28 mouse cellular contexts compared by ENCODE assay signal in the genomic region with DNA sequence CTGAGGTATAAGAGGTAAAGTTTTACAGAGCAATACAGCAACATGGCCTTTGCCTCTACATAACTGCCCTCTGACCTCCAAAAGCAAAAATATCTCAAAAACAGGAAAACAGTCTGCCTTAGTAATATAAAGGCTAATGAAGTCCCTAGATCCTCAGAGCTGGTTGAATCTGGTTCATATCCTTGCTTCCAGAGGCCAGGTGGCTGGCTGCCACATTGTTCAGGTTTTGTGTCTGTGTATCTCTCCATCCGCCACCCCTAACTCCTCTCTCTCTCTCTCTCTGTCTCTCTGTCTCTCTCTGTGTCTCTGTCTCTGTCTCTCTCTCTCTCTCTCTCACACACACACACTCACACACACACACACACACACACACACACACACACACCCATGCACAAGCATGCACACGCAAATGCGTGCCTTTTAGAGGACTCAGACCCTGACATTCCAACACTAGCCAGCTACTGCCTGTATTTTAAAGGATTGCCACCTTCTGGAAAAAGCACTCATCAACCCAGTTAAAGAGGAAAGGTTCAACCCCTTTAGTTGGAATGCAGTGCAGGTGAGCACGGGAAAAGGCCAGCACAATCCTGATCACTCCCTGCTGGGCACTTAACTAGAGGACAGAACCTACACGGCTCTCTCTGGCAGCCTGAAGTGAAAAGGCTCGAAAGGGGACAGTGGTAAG.
A peak's percentile ranks its signal among the peaks of the same experiment; 100 is the strongest.
DNase-seq lines count a peak whose midpoint lies in the region; ATAC-seq and TF ChIP-seq lines count a peak whose summit lies in the region.
"Had no signal": no experiment of that assay in that cellular context is flagged by ENCODE, and none has a peak within 500 bp of the region (broad histone marks: within the 10 kb centered on the region; RNA-seq: fewer than 3 reads in every experiment).

No protein-coding gene starts in this region.

- no peak for TF ChIP-seq CTCF in heart, adult 2 months (IDR thresholded peaks at IDR 0.05)
- no peak; the same call in 1 of the 2 replicates for TF ChIP-seq CTCF in lung, postnatal 0 days (IDR thresholded peaks at IDR 0.05)
- TF ChIP-seq CTCF in lung, adult 2 months (IDR thresholded peaks at IDR 0.05; ENCODE audit: insufficient read depth, low read length) = no peak
- TF ChIP-seq CTCF in small intestine, adult 2 months (IDR thresholded peaks at IDR 0.05; ENCODE audit: extremely low read depth, insufficient read length, insufficient replicate concordance, low read depth, low read length) = no peak

- H3K27ac ChIP-seq in heart, adult 2 months = peak overlapping the region; percentile 53
- H3K27ac ChIP-seq in lung, postnatal 0 days (ENCODE audit: low read length) = peak overlapping the region; percentile 77
- H3K27ac ChIP-seq in intestine, embryonic 15.5 days = no peak overlapping the region
- peak overlapping the region; percentile 92 for H3K27ac ChIP-seq in small intestine, adult 2 months (ENCODE audit: insufficient read depth, low read depth, low read length)
- H3K27ac ChIP-seq: embryonic facial prominence, embryonic 10.5 days; forebrain, embryonic 10.5 days; heart, embryonic 15.5 days; hindbrain, embryonic 14.5 days; limb, embryonic 10.5 days; liver, embryonic 15.5 days; midbrain, embryonic 13.5 days; neural tube, embryonic 12.5 days had no signal

- H3K36me3 ChIP-seq in heart, adult 2 months (ENCODE audit: control insufficient read depth, insufficient read depth, low read length) = no peaks in the 10 kb centered on the region
- H3K36me3 ChIP-seq in lung, postnatal 0 days (ENCODE audit: insufficient read depth, low read length) = no peaks in the 10 kb centered on the region
- no peaks in the 10 kb centered on the region for H3K36me3 ChIP-seq in intestine, embryonic 15.5 days
- H3K36me3 ChIP-seq in small intestine, adult 2 months (ENCODE audit: control insufficient read depth, insufficient read depth, low read length) = no peaks in the 10 kb centered on the region
- H3K36me3 ChIP-seq: embryonic facial prominence, embryonic 10.5 days; forebrain, embryonic 10.5 days; heart, embryonic 15.5 days; limb, embryonic 10.5 days; liver, embryonic 15.5 days; midbrain, embryonic 13.5 days; neural tube, embryonic 12.5 days had no signal

- intact Hi-C loops in heart, adult 2 months (cut with DNase I) = no loop called here

- no peak overlapping the region for H3K4me2 ChIP-seq in lung, postnatal 0 days (replicated peaks; ENCODE audit: low read depth, low read length)
- no peak overlapping the region for H3K4me2 ChIP-seq in intestine, embryonic 15.5 days (replicated peaks)
- H3K4me2 ChIP-seq: heart, embryonic 15.5 days; hindbrain, embryonic 14.5 days; liver, embryonic 15.5 days; midbrain, embryonic 13.5 days; neural tube, embryonic 12.5 days had no signal

- DNase-seq in heart, adult 2 months = no peak
- no peak for DNase-seq in heart, postnatal 4 days
- peak; percentile 62 for DNase-seq in lung, postnatal 0 days (ENCODE audit: low spot score)
- DNase-seq in lung, adult 2 months = no peak
- no peak for DNase-seq in urinary bladder, adult 18-20 months (ENCODE audit: low spot score in 2 of 2)
- DNase-seq: cerebellum, adult 11-12 months; cerebellum, postnatal 10 days; gastrocnemius, postnatal 25 days; heart, postnatal 36 days; liver; lung, postnatal 10 days; retina, postnatal 1 day; right cerebral cortex, postnatal 25 days; thymus, postnatal 36 days had no signal

- ATAC-seq in lung, postnatal 0 days = peak; percentile 79
- ATAC-seq in intestine, embryonic 15.5 days = peak; percentile 38; the same call in 1 of the 2 replicates
- no peak for ATAC-seq in megakaryocyte progenitor cell, adult 5-6 weeks (replicated peaks; ENCODE audit: poor library complexity)
- ATAC-seq: CD4-positive, CD25-positive, alpha-beta regulatory T cell, adult 4 months; forebrain, embryonic 16.5 days; inflammation-experienced regulatory T-cells, adult 6 months; midbrain, embryonic 13.5 days had no signal

- no peaks in the 10 kb centered on the region for H3K79me2 ChIP-seq in heart, adult 2 months (replicated peaks; ENCODE audit: control insufficient read depth, insufficient read depth, low read length)

- WGBS in heart, adult 2 months = 69% methylated on average over 6 of the region's 6 CpGs
- WGBS in lung, postnatal 0 days = 53% methylated on average over 6 of the region's 6 CpGs
- 65% methylated on average over 6 of the region's 6 CpGs for WGBS in lung, adult 2 months
- 67% methylated on average over 6 of the region's 6 CpGs for WGBS in intestine, embryonic 15.5 days
- 49% methylated on average over 6 of the region's 6 CpGs for WGBS in small intestine, adult 2 months

- H3K4me1 ChIP-seq in heart, adult 2 months (ENCODE audit: control insufficient read depth, insufficient read depth, low read length) = peaks cover 12% of the 10 kb centered on the region
- H3K4me1 ChIP-seq in lung, postnatal 0 days (ENCODE audit: insufficient read depth, low read depth, low read length) = no peaks in the 10 kb centered on the region
- H3K4me1 ChIP-seq in lung, adult 2 months (ENCODE audit: control insufficient read depth, insufficient read depth, low read length) = peaks cover 4% of the 10 kb centered on the region; the same call in 1 of the 2 replicates
- H3K4me1 ChIP-seq in intestine, embryonic 15.5 days (replicated peaks) = 0 out of 2 replicates have a peak, but pooled peaks cover 3% of the 10 kb centered on the region
- H3K4me1 ChIP-seq in small intestine, adult 2 months (ENCODE audit: control insufficient read depth, insufficient read depth, insufficient read length, low read length) = peaks cover 29% of the 10 kb centered on the region
- H3K4me1 ChIP-seq: heart, embryonic 15.5 days; liver, embryonic 15.5 days; midbrain, embryonic 13.5 days; neural tube, embryonic 12.5 days had no signal

- H3K4me3 ChIP-seq in heart, adult 2 months = no peak overlapping the region
- H3K4me3 ChIP-seq in lung, postnatal 0 days (ENCODE audit: low read depth, low read length) = no peak overlapping the region
- no peak overlapping the region for H3K4me3 ChIP-seq in lung, adult 2 months (replicated peaks; ENCODE audit: extremely low read depth, low read depth, low read length)
- no peak overlapping the region for H3K4me3 ChIP-seq in intestine, embryonic 15.5 days (replicated peaks)
- H3K4me3 ChIP-seq in small intestine, adult 2 months (ENCODE audit: low read depth, low read length) = no peak overlapping the region
- H3K4me3 ChIP-seq: embryonic facial prominence, embryonic 10.5 days; forebrain, embryonic 10.5 days; heart, embryonic 15.5 days; limb, embryonic 10.5 days; liver, embryonic 15.5 days; midbrain, embryonic 13.5 days; neural tube, embryonic 12.5 days had no signal

- H3K9me3 ChIP-seq in lung, postnatal 0 days (ENCODE audit: low read length) = no peaks in the 10 kb centered on the region
- no peaks in the 10 kb centered on the region for H3K9me3 ChIP-seq in intestine, embryonic 15.5 days
- H3K9me3 ChIP-seq: embryonic facial prominence, embryonic 10.5 days; forebrain, embryonic 10.5 days; heart, embryonic 15.5 days; limb, embryonic 10.5 days; liver, embryonic 15.5 days; midbrain, embryonic 13.5 days; neural tube, embryonic 12.5 days had no signal

- TF ChIP-seq POLR2A in heart, adult 2 months (IDR thresholded peaks at IDR 0.05; ENCODE audit: insufficient read depth, low read depth, low read length) = no peak
- no peak for TF ChIP-seq POLR2A in lung, adult 2 months (IDR thresholded peaks at IDR 0.05; ENCODE audit: borderline replicate concordance, extremely low read depth, low read depth, low read length)
- no peak for TF ChIP-seq POLR2A in small intestine, adult 2 months (IDR thresholded peaks at IDR 0.05; ENCODE audit: low read depth, low read length)

- TF ChIP-seq EP300 in heart, adult 2 months (IDR thresholded peaks at IDR 0.05; ENCODE audit: insufficient read depth, low read depth, low read length) = no peak
- no peak; the same call in 1 of the 2 replicates for TF ChIP-seq EP300 in lung, postnatal 0 days (IDR thresholded peaks at IDR 0.05)

- H3K9ac ChIP-seq in heart, adult 2 months (ENCODE audit: low read depth, low read length) = no peak overlapping the region
- no peak overlapping the region for H3K9ac ChIP-seq in lung, postnatal 0 days (replicated peaks; ENCODE audit: low read depth)
- no peak overlapping the region for H3K9ac ChIP-seq in intestine, embryonic 15.5 days
- H3K9ac ChIP-seq: heart, embryonic 15.5 days; hindbrain, embryonic 14.5 days; liver, embryonic 15.5 days; midbrain, embryonic 13.5 days; neural tube, embryonic 12.5 days had no signal

- no peaks in the 10 kb centered on the region for H3K27me3 ChIP-seq in heart, adult 2 months (ENCODE audit: control insufficient read depth, insufficient read depth, low read length)
- H3K27me3 ChIP-seq in lung, postnatal 0 days (replicated peaks; ENCODE audit: insufficient read depth, low read length) = no peaks in the 10 kb centered on the region
- no peaks in the 10 kb centered on the region for H3K27me3 ChIP-seq in intestine, embryonic 15.5 days (replicated peaks)
- no peaks in the 10 kb centered on the region for H3K27me3 ChIP-seq in small intestine, adult 2 months (ENCODE audit: control insufficient read depth, insufficient read depth, low read length)
- H3K27me3 ChIP-seq: heart, embryonic 15.5 days; liver, embryonic 15.5 days; midbrain, embryonic 13.5 days; neural tube, embryonic 12.5 days had no signal
